Mouse (Mus musculus) left cerebral cortex, adult 2 months (tissue): Measurements from ENCODE around the gene Drd2. TPM values are rescaled to one million over a fixed set of nuclear protein-coding genes. Genes with fewer than 3 reads are reported as not detected.
A peak's percentile ranks its signal among the peaks of the same experiment; 100 is the strongest.

Experiments
- DNase-seq, 2 experiments: peaks; one replicate each; pipeline ENCODE4 v3.0.0; 2021 to 2022; ENCODE audit warnings: low spot score in 2 of 2, mixed read lengths in 1 of 2; ENCODE audit errors: extremely low spot score in 1 of 2
- H3K27ac ChIP-seq: fragments of 200-600 bp; 2 replicates; pipeline ENCODE4 v1.8.1; 2022
- H3K4me3 ChIP-seq: fragments of 200-600 bp; 2 replicates; pipeline ENCODE4 v1.8.1; 2022
- CTCF ChIP-seq: fragments of 200-600 bp; IDR thresholded peaks from 2 replicates; pipeline ENCODE4 v1.8.1; 2022; ENCODE audit warnings: antibody characterized with exemption, mild to moderate bottlenecking, moderate library complexity
- intact Hi-C: fragments of 180-260 bp; cut with DNase I; formaldehyde crosslinking; loops from one replicate; pipeline ENCODE4 v1.15.1; 2025
- long read RNA-seq, 2 experiments: library from polyadenylated mRNA; stranded (forward); transcript quantifications; one replicate each; pipeline ENCODE4 v2.0.0; 2021; ENCODE audit warnings: borderline mapping rate in 2 of 2
- total RNA-seq, 2 experiments: library from RNA; stranded (reverse); gene quantifications; 2 replicates each; pipeline ENCODE4 v1.2.3; 2021

The Drd2 gene
- 10 to 100 TPM in 1 of 2 experiments, 1 to 10 TPM in 1; 3.5 to 10.5 TPM for total RNA-seq
- long read RNA-seq, experiment 1, transcript Drd2-201 (8 exons, 2,547 nt), result major isoform, 9 of 14 reads
- long read RNA-seq, experiment 1, partial matches to known transcripts, result 1 of 14 reads
- long read RNA-seq, experiment 1, other reads (novel, unspliced or antisense), result 4 of 14 reads
- long read RNA-seq, experiment 2, transcript Drd2-201 (8 exons, 2,547 nt), result major isoform, 12 of 14 reads
- long read RNA-seq, experiment 2, partial matches to known transcripts, result 0 of 14 reads
- long read RNA-seq, experiment 2, other reads (novel, unspliced or antisense), result 2 of 14 reads

- 0 out of 2 replicates have a peak within 1 kb of the TSS, but pooled peaks have one; percentile 16 for H3K4me3 ChIP-seq
- no peak for DNase-seq
- intact Hi-C loops, result no loop called here
- TF ChIP-seq CTCF, result no peak
- H3K27ac ChIP-seq, result no peak within 1 kb of the TSS
These were observed at the start of gene Drd2 for GRCm38 (mm10) chr9:49340136-49341043. Gene Drd2, plus strand, starts transcription at chr9:49340627.

- Histone ChIP-seq H3K4me3 (no peak overlapping the region), H3K27ac (no peak overlapping the region)
- intact Hi-C loops, result no loop called here
- DNase-seq, result no peak
- TF ChIP-seq CTCF, result no peak
These were observed 45.3 kb upstream of the Drd2 start for GRCm38 (mm10) chr9:49295101-49295500.

GRCm38 (mm10) chr9:49307576-49307975 is 32.9 kb upstream of the Drd2 start:
- no peak for DNase-seq
- intact Hi-C loops, result no loop called here
- Histone ChIP-seq H3K4me3 (no peak overlapping the region), H3K27ac (no peak overlapping the region)
- TF ChIP-seq CTCF, result no peak

GRCm38 (mm10) chr9:49310821-49311220 is 29.6 kb upstream of the Drd2 start:
- TF ChIP-seq CTCF, result no peak
- Histone ChIP-seq H3K4me3 (no peak overlapping the region), H3K27ac (no peak overlapping the region)
- intact Hi-C loops, result no loop called here
- no peak for DNase-seq

- intact Hi-C loops, result no loop called here
- Histone ChIP-seq H3K27ac (no peak overlapping the region), H3K4me3 (no peak overlapping the region)
- TF ChIP-seq CTCF, result no peak
- no peak for DNase-seq
These were observed 21.8 kb upstream of the Drd2 start for GRCm38 (mm10) chr9:49318638-49319037.

- no peak overlapping the region for H3K4me3 ChIP-seq
- DNase-seq, result no peak
- no peak overlapping the region for H3K27ac ChIP-seq
- no peak for TF ChIP-seq CTCF
- intact Hi-C loops, result no loop called here
These were observed 578 bp downstream of the Drd2 start for GRCm38 (mm10) chr9:49341044-49341365.

- Histone ChIP-seq H3K27ac (no peak overlapping the region), H3K4me3 (no peak overlapping the region)
- intact Hi-C loops, result no loop called here
- no peak for TF ChIP-seq CTCF
- no peak for DNase-seq
These were observed 25.3 kb downstream of the Drd2 start for GRCm38 (mm10) chr9:49365763-49366162.

GRCm38 (mm10) chr9:49373946-49374345 is 33.5 kb downstream of the Drd2 start:
- H3K27ac ChIP-seq, result no peak overlapping the region
- no peak for DNase-seq
- H3K4me3 ChIP-seq, result no peak overlapping the region
- TF ChIP-seq CTCF, result no peak
- intact Hi-C loops, result no loop called here

- intact Hi-C loops, result no loop called here
- H3K27ac ChIP-seq, result no peak overlapping the region
These were observed 39.5 kb downstream of the Drd2 start for GRCm38 (mm10) chr9:49379962-49380361.

GRCm38 (mm10) chr9:49384041-49384440 is 43.6 kb downstream of the Drd2 start:
- no peak overlapping the region for H3K4me3 ChIP-seq
- intact Hi-C loops, result no loop called here
- H3K27ac ChIP-seq, result no peak overlapping the region
- no peak for DNase-seq
- TF ChIP-seq CTCF, result no peak

More at GRCm38 (mm10) chr9:49379962-49380361, 39.5 kb downstream of the Drd2 start:
- no peak for DNase-seq
- TF ChIP-seq CTCF, result no peak
- H3K4me3 ChIP-seq, result no peak overlapping the region

- intact Hi-C loops, result no loop called here
- no peak for DNase-seq
- Histone ChIP-seq H3K27ac (no peak overlapping the region), H3K4me3 (no peak overlapping the region)
- TF ChIP-seq CTCF, result no peak
These were observed 44.4 kb downstream of the Drd2 start for GRCm38 (mm10) chr9:49384855-49385254.

- no peak for DNase-seq
- no peak overlapping the region for H3K4me3 ChIP-seq
- TF ChIP-seq CTCF, result no peak
- intact Hi-C loops, result no loop called here
- no peak overlapping the region for H3K27ac ChIP-seq
These were observed 44.9 kb downstream of the Drd2 start for GRCm38 (mm10) chr9:49385301-49385700.
